Mouse (Mus musculus) lung, embryonic 16.5 days (tissue): ENCODE measurements around the gene Scnm1. TPM values are rescaled to one million over a fixed set of nuclear protein-coding genes. Genes with fewer than 3 reads are reported as not detected.
"Not testable (repeated sequence)": the region's sequence is repeated elsewhere in the genome, so short reads cannot be mapped to it uniquely, and the experiment has no call there.

Source experiments
- ATAC-seq: fragments of 200-750 bp; cut with Nextera tagmentation; 2 replicates; pipeline ENCODE4 v1.8.0; 2017; ENCODE audit warnings: low read depth, mild to moderate bottlenecking, moderate library complexity
- H3K27ac ChIP-seq: fragments of 300-500 bp; sonication (generic); 2 replicates; pipeline ENCODE4 v1.5.1; 2014; ENCODE audit warnings: mild to moderate bottlenecking, control low read depth, low read length
- H3K27me3 ChIP-seq: fragments of 300-500 bp; sonication (generic); 2 replicates; pipeline ENCODE4 v1.6.1; 2014; ENCODE audit warnings: low read depth, low read length, mixed read lengths; ENCODE audit not compliant: control insufficient read depth, insufficient read depth
- H3K36me3 ChIP-seq: fragments of 300-500 bp; sonication (generic); 2 replicates; pipeline ENCODE4 v1.6.1; 2014; ENCODE audit warnings: low read length; ENCODE audit not compliant: control insufficient read depth, insufficient read depth
- H3K4me1 ChIP-seq: fragments of 300-500 bp; sonication (generic); replicated peaks from 2 replicates; pipeline ENCODE4 v1.6.1; 2014; ENCODE audit warnings: low read length, mixed read lengths; ENCODE audit not compliant: control insufficient read depth, insufficient read depth
- H3K4me2 ChIP-seq: fragments of 300-500 bp; sonication (generic); 2 replicates; pipeline ENCODE4 v1.6.1; 2014; ENCODE audit warnings: low read depth, low read length, control low read depth
- H3K4me3 ChIP-seq: fragments of 300-500 bp; sonication (generic); 2 replicates; pipeline ENCODE4 v1.5.1; 2014; ENCODE audit warnings: mild to moderate bottlenecking, low read length, control low read depth
- H3K9ac ChIP-seq: fragments of 300-500 bp; sonication (generic); 2 replicates; pipeline ENCODE4 v1.6.1; 2014; ENCODE audit warnings: low read length, control low read depth
- H3K9me3 ChIP-seq: fragments of 300-500 bp; sonication (generic); 2 replicates; pipeline ENCODE4 v1.6.1; 2016; ENCODE audit warnings: low read length; ENCODE audit not compliant: control insufficient read depth
- WGBS: fragments of 180-500 bp; shearing (Covaris S2); extraction: QIAGEN DNeasy Blood & Tissue Kit; methylation state at CpG from one replicate; pipeline ENCODE4 v1.1.7; 2014; 5-methylcytosine and 5-hydroxymethylcytosine counted together
- polyA plus RNA-seq: library from polyadenylated mRNA; unstranded; fragments of >200 nt; fragmentation: Nextera tagmentation; extraction: Ambion mirVana; gene quantifications from 2 replicates; pipeline ENCODE4 v1.2.1, GENCODE M21; 2015

The Scnm1 gene
- polyA plus RNA-seq, 1 experiment from 2014 or later, result 69.9 TPM

GRCm38 (mm10) chr3:95124972-95125371, 8.8 kb downstream of the Scnm1 start:
- H3K9ac ChIP-seq, result peak overlapping the region; percentile 16; the same call in 1 of the 2 replicates
- no peaks in the 10 kb centered on the region for H3K27me3 ChIP-seq
- no peaks in the 10 kb centered on the region for H3K9me3 ChIP-seq
- WGBS, result 8% methylated on average over 5 of the region's 5 CpGs
- H3K4me1 ChIP-seq, result peaks cover 15% of the 10 kb centered on the region
- H3K4me2 ChIP-seq, result 0 out of 2 replicates have a peak overlapping the region, but pooled peaks have one; percentile 2
- no peak overlapping the region for H3K4me3 ChIP-seq
- H3K27ac ChIP-seq, result peak overlapping the region; percentile 66
- ATAC-seq, result peak; percentile 70
- H3K36me3 ChIP-seq, result peaks cover 27% of the 10 kb centered on the region

DNA sequence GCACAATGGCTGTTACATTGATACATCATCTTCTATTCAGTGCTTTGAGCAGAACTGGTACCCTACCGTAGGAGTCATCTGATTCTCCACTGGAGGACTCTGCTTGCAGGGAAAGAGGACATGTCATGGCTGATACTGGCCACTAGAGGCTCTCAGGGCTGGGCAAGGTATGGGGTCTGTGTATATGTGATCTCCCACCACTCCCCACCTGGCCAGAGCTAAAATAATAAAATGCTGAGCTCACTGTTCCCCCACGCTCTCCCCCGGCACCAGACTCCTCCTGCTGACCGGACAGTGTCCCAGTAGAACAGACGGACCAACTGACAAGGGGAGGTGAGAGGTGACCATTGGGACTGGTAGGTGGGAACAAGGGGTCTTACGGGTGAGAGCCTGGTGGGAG, 9.6 kb downstream of the Scnm1 start, which contains the start of gene Tmod4:
Gene Tmod4, plus strand, starts transcription at position 231 of the 400 bp plus-strand sequence.
- ATAC-seq, result peak; percentile 21; the same call in 1 of the 2 replicates
- H3K36me3 ChIP-seq, result peaks cover 33% of the 10 kb centered on the region
- no peak within 1 kb of the TSS for H3K4me3 ChIP-seq
- H3K9ac ChIP-seq, result peak within 1 kb of the TSS; percentile 16; the same call in 1 of the 2 replicates
- no peaks in the 10 kb centered on the region for H3K9me3 ChIP-seq
- WGBS, result 41% methylated on average over 6 of the region's 6 CpGs
- H3K27me3 ChIP-seq, result no peaks in the 10 kb centered on the region
- H3K27ac ChIP-seq, result peak within 1 kb of the TSS; percentile 66
- 0 out of 2 replicates have a peak within 1 kb of the TSS, but pooled peaks have one; percentile 2 for H3K4me2 ChIP-seq
- H3K4me1 ChIP-seq, result peaks cover 15% of the 10 kb centered on the region

GRCm38 (mm10) chr3:95121580-95121979, 12.2 kb downstream of the Scnm1 start:
- 55% methylated on average over 6 of the region's 6 CpGs for WGBS
- no peaks in the 10 kb centered on the region for H3K9me3 ChIP-seq
- ATAC-seq, result peak; percentile 70
- peaks cover 44% of the 10 kb centered on the region for H3K36me3 ChIP-seq
- no peaks in the 10 kb centered on the region for H3K27me3 ChIP-seq
- H3K4me1 ChIP-seq, result peaks cover 15% of the 10 kb centered on the region
- peak overlapping the region; percentile 86 for H3K27ac ChIP-seq
- no peak overlapping the region for H3K4me3 ChIP-seq
- no peak overlapping the region for H3K9ac ChIP-seq
- no peak overlapping the region for H3K4me2 ChIP-seq

GRCm38 (mm10) chr3:95117751-95118150, 16.1 kb downstream of the Scnm1 start:
- Histone ChIP-seq H3K4me2 (no peak overlapping the region), H3K9ac (no peak overlapping the region), H3K9me3 (no peaks in the 10 kb centered on the region), H3K4me3 (no peak overlapping the region), H3K36me3 (peaks cover 52% of the 10 kb centered on the region), H3K27me3 (no peaks in the 10 kb centered on the region), H3K4me1 (no peaks in the 10 kb centered on the region), H3K27ac (no peak overlapping the region)
- WGBS, result 96% methylated on average over 2 of the region's 2 CpGs
- no peak for ATAC-seq

- Histone ChIP-seq H3K27me3 (no peaks in the 10 kb centered on the region), H3K27ac (no peak overlapping the region), H3K4me1 (peaks cover 8% of the 10 kb centered on the region), H3K9ac (no peak overlapping the region), H3K4me2 (peak overlapping the region; percentile 41; the same call in 1 of the 2 replicates), H3K9me3 (no peaks in the 10 kb centered on the region), H3K36me3 (peaks cover 14% of the 10 kb centered on the region), H3K4me3 (no peak overlapping the region)
- 88% methylated on average over 1 of the region's 1 CpGs for WGBS
- ATAC-seq, result no peak
Measured at GRCm38 (mm10) chr3:95112760-95113159, 21.1 kb downstream of the Scnm1 start.

GRCm38 (mm10) chr3:95110911-95111726, 22.7 kb downstream of the Scnm1 start, which contains the start of gene Vps72:
Gene Vps72, plus strand, starts transcription at chr3:95111022.
- peak within 1 kb of the TSS; percentile 95 for H3K27ac ChIP-seq
- H3K27me3 ChIP-seq, result no peaks in the 10 kb centered on the region
- peak within 1 kb of the TSS; percentile 41 for H3K4me2 ChIP-seq
- H3K4me3 ChIP-seq, result peak within 1 kb of the TSS; percentile 77
- peaks cover 8% of the 10 kb centered on the region for H3K4me1 ChIP-seq
- H3K36me3 ChIP-seq, result peaks cover 13% of the 10 kb centered on the region
- peak; percentile 79 for ATAC-seq
- peak within 1 kb of the TSS; percentile 88 for H3K9ac ChIP-seq
- no peaks in the 10 kb centered on the region for H3K9me3 ChIP-seq
- WGBS, result under 1% methylated on average over 54 of the region's 54 CpGs

DNA sequence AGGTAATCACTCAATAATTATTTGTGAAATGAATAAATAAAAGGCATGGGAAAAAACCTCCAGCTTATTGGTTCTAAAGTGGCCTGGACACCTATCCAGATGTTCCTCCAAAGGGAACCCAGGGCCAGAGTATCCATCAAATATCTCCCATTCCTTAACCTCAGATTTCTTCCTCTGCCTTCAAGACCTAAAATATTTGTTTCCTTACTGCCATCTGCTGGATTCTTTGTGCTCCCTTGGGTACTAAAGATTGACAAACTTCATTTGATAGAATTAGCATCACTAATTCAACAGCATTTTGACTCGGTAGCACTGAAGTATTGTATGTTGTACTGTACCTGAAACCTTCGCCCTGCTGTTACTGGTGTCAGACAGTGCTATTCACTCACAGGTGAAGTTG, 25.9 kb downstream of the Scnm1 start:
- Histone ChIP-seq H3K4me1 (peaks cover 14% of the 10 kb centered on the region), H3K4me3 (no peak overlapping the region), H3K9ac (no peak overlapping the region), H3K27me3 (no peaks in the 10 kb centered on the region), H3K27ac (no peak overlapping the region), H3K4me2 (no peak overlapping the region), H3K9me3 (no peaks in the 10 kb centered on the region), H3K36me3 (no peaks in the 10 kb centered on the region)
- ATAC-seq, result no peak
- 58% methylated on average over 2 of the region's 2 CpGs for WGBS

GRCm38 (mm10) chr3:95107308-95107707, 26.5 kb downstream of the Scnm1 start:
- ATAC-seq, H3K9me3 ChIP-seq, H3K27ac ChIP-seq, H3K4me1 ChIP-seq, H3K9ac ChIP-seq, H3K36me3 ChIP-seq, H3K27me3 ChIP-seq: not testable (repeated sequence)
- Histone ChIP-seq H3K4me3 (peak overlapping the region; percentile 97; the same call in 1 of the 2 replicates), H3K4me2 (peak overlapping the region; percentile 56)

- ATAC-seq, result peak; percentile 90
- no peaks in the 10 kb centered on the region for H3K36me3 ChIP-seq
Measured at GRCm38 (mm10) chr3:95106338-95107117, 27.3 kb downstream of the Scnm1 start, which contains the start of gene Pip5k1a. Gene Pip5k1a, minus strand, starts transcription at chr3:95106930.

More at GRCm38 (mm10) chr3:95106338-95107117, 27.3 kb downstream of the Scnm1 start, which contains the start of gene Pip5k1a:
- Histone ChIP-seq H3K9me3 (no peaks in the 10 kb centered on the region), H3K27ac (peak within 1 kb of the TSS; percentile 71), H3K4me2 (peak within 1 kb of the TSS; percentile 76), H3K27me3 (no peaks in the 10 kb centered on the region), H3K4me3 (peak within 1 kb of the TSS; percentile 97), H3K4me1 (peaks cover 6% of the 10 kb centered on the region), H3K9ac (peak within 1 kb of the TSS; percentile 92)
- under 1% methylated on average over 51 of the region's 51 CpGs for WGBS
